Mouse (Mus musculus) erythroblast, embryonic 14.5 days (primary cell): ENCODE measurements around the gene Crb2. TPM values are rescaled to one million over a fixed set of nuclear protein-coding genes. Genes with fewer than 3 reads are reported as not detected.

Source experiments
- H3K27me3 ChIP-seq: 2 replicates; pipeline ENCODE4 v1.6.1; 2012; ENCODE audit warnings: inconsistent platforms; ENCODE audit not compliant: control insufficient read depth
- H3K36me3 ChIP-seq: 2 replicates; pipeline ENCODE4 v1.6.1; 2012; ENCODE audit warnings: mild to moderate bottlenecking, inconsistent platforms; ENCODE audit not compliant: control insufficient read depth
- H3K4me1 ChIP-seq: 2 replicates; pipeline ENCODE4 v1.6.1; 2012; ENCODE audit warnings: inconsistent platforms; ENCODE audit not compliant: control insufficient read depth
- H3K4me3 ChIP-seq: replicated peaks from 2 replicates; pipeline ENCODE3; 2012; ENCODE audit warnings: moderate library complexity, mild to moderate bottlenecking, inconsistent platforms
- H3K9me3 ChIP-seq: 2 replicates; pipeline ENCODE4 v1.6.1; 2012; ENCODE audit warnings: low read length, inconsistent platforms, mixed read lengths; ENCODE audit not compliant: control insufficient read depth
- GATA1 ChIP-seq: IDR thresholded peaks from 2 replicates; pipeline ENCODE4 v1.6.1; 2012; ENCODE audit warnings: low read length, inconsistent platforms, mixed read lengths
- TAL1 ChIP-seq: IDR thresholded peaks from 3 replicates; pipeline ENCODE4 v1.6.1; 2012; ENCODE audit warnings: low read length, inconsistent platforms, mixed read lengths
- polyA plus RNA-seq: library from polyadenylated mRNA; stranded (reverse); fragments of >175 nt; gene quantifications from 2 replicates; pipeline ENCODE4 v1.2.3, GENCODE M21; 2012

Crb2 gene
- polyA plus RNA-seq, result not detected in 2 replicates

GRCm38 (mm10) chr2:37776016-37776415, at the start of gene Crb2:
Gene Crb2 (plus strand): TSS chr2:37776249.
- TF ChIP-seq TAL1 (no peak), GATA1 (no peak)
- Histone ChIP-seq H3K9me3 (no peaks in the 10 kb centered on the region), H3K4me3 (no peak within 1 kb of the TSS), H3K36me3 (no peaks in the 10 kb centered on the region), H3K27me3 (peaks cover 44% of the 10 kb centered on the region), H3K4me1 (peaks cover 38% of the 10 kb centered on the region)

DNA sequence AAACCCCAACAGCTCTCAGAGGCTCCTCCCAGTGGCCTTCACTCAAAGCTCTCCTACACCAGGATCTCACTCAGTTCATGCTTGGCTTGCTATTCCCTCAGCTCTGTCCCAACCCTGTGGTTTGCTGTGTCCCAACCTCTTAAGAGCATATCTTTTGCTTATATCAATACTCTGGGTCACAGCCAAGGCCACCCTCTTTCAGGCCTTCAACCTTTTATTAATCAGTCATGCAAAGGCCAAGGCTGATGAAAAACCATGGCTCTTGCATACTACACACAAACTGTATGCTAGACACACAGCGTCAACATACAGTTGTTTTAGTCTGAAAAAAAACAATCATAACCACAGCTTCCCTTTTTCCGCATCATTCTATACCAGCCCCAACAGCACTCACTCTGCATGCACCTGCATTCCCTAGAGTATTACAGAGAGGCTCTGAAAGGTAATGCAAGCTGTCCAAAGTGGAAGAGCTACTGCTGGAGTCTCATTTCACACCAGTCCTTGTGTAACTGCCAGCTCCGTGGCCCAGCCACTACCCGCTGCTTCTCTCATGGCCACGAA, 44.7 kb upstream of the Crb2 start:
- H3K36me3 ChIP-seq, result no peaks in the 10 kb centered on the region
- H3K9me3 ChIP-seq, result 0 out of 2 replicates have a peak, but pooled peaks cover 2% of the 10 kb centered on the region
- H3K4me3 ChIP-seq, result no peak overlapping the region
- H3K4me1 ChIP-seq, result peaks cover 9% of the 10 kb centered on the region
- 0 out of 2 replicates have a peak, but pooled peaks cover 4% of the 10 kb centered on the region for H3K27me3 ChIP-seq
- TF ChIP-seq GATA1 (no peak), TAL1 (no peak)

DNA sequence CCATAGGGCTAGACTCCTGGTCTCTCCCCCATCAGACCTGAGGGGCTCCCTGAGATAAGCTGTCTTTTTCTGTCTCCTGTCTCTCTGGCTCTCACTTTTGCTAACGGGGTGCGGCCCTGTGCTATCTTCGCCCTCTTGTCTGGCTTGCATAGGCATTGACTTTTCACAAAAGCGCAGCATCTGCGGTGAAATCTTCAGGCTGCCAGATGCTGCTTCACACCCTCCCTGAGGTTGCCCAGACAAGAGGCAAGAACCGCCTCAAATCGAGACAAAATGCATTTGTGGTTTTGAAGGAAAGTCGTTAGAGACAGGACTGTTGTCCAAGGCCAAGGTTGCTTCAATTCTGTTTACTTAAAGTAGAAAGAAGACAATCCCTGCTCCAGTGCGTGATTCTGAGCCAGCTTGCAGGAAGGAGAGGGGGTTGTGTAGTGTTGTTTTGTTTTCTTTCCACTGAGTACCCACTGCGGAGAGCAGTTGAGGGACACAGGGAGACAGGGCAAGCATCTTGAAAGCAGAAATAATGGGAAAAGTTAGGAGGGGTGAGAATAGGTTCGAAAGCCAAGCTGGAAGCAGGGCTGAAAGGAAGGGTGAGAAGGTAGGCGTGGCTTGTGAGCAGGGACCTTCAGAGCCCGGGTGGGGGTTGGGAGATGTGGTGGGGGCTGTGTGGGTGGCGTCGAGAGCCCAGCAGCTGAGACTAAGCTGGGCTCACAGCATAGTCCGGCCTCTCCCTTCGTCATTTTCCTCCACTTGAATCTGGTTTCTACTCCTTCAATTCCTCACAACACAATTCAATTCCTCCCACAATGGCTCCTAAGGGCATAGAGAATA, 40.9 kb upstream of the Crb2 start:
- no peak overlapping the region for H3K4me3 ChIP-seq
- peaks cover 9% of the 10 kb centered on the region for H3K4me1 ChIP-seq
- no peak for TF ChIP-seq GATA1
- H3K36me3 ChIP-seq, result no peaks in the 10 kb centered on the region
- H3K9me3 ChIP-seq, result no peaks in the 10 kb centered on the region
- 0 out of 2 replicates have a peak, but pooled peaks cover 2% of the 10 kb centered on the region for H3K27me3 ChIP-seq

DNA sequence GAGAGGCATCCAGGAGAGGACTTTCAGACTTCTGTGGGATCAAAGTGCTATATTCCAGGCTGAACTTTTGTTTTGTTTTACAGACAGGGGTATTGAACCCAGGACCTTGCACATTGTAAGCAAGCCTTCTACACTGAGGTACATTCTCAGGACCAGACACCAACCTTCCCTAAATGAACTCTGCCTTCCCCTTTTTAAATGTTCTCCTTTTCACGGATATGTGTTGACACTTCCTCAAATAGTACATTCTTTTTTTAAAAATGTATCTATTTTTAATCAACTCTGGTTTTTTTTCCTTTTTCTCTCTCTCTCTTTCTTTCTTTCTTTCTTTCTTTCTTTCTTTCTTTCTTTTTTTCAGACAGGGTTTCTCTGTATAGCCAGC, 40.3 kb upstream of the Crb2 start:
- H3K27me3 ChIP-seq, result 0 out of 2 replicates have a peak, but pooled peaks cover 2% of the 10 kb centered on the region
- no peak overlapping the region for H3K4me3 ChIP-seq
- TF ChIP-seq GATA1 (no peak), TAL1 (no peak)
- H3K9me3 ChIP-seq, result no peaks in the 10 kb centered on the region
- no peaks in the 10 kb centered on the region for H3K36me3 ChIP-seq
- peaks cover 9% of the 10 kb centered on the region for H3K4me1 ChIP-seq

- no peaks in the 10 kb centered on the region for H3K4me1 ChIP-seq
- no peak overlapping the region for H3K4me3 ChIP-seq
- no peaks in the 10 kb centered on the region for H3K36me3 ChIP-seq
- TF ChIP-seq GATA1 (no peak), TAL1 (no peak)
- no peaks in the 10 kb centered on the region for H3K9me3 ChIP-seq
- H3K27me3 ChIP-seq, result no peaks in the 10 kb centered on the region
These were observed 34.1 kb upstream of the Crb2 start for GRCm38 (mm10) chr2:37741806-37742554.

GRCm38 (mm10) chr2:37744773-37745395, 31.2 kb upstream of the Crb2 start:
- Histone ChIP-seq H3K9me3 (no peaks in the 10 kb centered on the region), H3K4me3 (no peak overlapping the region), H3K36me3 (no peaks in the 10 kb centered on the region), H3K27me3 (no peaks in the 10 kb centered on the region; the same call in 1 of the 2 replicates), H3K4me1 (no peaks in the 10 kb centered on the region)
- no peak for TF ChIP-seq GATA1
- no peak for TF ChIP-seq TAL1

- TF ChIP-seq GATA1, result no peak
- TF ChIP-seq TAL1, result no peak
- no peaks in the 10 kb centered on the region for H3K4me1 ChIP-seq
- no peak overlapping the region for H3K4me3 ChIP-seq
- no peaks in the 10 kb centered on the region for H3K9me3 ChIP-seq
- no peaks in the 10 kb centered on the region for H3K36me3 ChIP-seq
- H3K27me3 ChIP-seq, result no peaks in the 10 kb centered on the region; the same call in 1 of the 2 replicates
These were observed 29.6 kb upstream of the Crb2 start for GRCm38 (mm10) chr2:37746293-37747049.

- H3K36me3 ChIP-seq, result no peaks in the 10 kb centered on the region
- TF ChIP-seq TAL1 (no peak), GATA1 (no peak)
- no peaks in the 10 kb centered on the region for H3K4me1 ChIP-seq
- H3K9me3 ChIP-seq, result no peaks in the 10 kb centered on the region
- H3K27me3 ChIP-seq, result no peaks in the 10 kb centered on the region; the same call in 1 of the 2 replicates
- H3K4me3 ChIP-seq, result no peak overlapping the region
These were observed 28.1 kb upstream of the Crb2 start for GRCm38 (mm10) chr2:37747909-37748308.
